Mouse (Mus musculus): ENCODE results near the gene Slc6a14.

Gene Slc6a14

DNA sequence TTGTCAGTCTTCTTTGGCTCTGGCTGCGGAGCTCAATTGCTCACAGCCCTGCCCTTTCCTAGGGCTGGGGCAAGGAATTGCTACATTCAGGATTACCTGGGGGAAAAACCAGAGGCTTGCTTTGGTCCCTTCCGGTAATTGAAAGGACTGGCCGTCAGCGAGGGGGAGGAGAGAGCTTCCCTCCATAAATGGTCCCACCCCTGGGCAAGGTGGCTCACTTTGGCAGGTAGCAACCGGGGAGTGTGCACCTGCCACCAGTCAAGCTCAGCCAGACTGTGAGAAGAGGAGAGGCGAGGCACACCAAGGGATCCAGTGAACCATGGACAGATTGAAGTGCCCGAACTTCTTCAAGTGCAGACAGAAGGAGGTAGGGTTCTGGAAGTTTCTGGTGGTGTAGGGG, at the start of gene Slc6a14:
TSS of gene Slc6a14 (plus strand) at position 68 of the 400 bp plus-strand sequence.
- no peak for DNase-seq (ENCODE audit: low spot score)

DNA sequence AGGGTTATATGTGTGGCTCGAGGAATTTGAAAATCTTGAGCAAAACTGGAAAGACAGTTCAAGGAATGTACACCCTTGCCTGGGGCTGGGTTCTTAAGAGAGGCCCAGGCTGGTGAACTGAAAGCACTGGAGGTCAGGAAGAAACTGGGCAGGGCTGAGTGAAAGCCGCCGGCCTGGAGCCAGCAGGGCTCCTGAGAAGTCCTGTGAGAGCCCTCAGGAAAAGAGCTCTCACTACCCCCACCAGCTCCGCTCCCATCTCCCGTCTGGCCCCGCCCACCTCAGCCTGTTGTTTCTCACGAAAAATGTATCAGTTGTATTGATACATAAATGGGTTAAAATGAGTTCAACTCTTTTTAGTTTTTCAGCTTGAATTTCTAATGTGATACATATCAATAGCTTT, 43.8 kb upstream of the Slc6a14 start:
- no peak for DNase-seq (ENCODE audit: low spot score)

DNA sequence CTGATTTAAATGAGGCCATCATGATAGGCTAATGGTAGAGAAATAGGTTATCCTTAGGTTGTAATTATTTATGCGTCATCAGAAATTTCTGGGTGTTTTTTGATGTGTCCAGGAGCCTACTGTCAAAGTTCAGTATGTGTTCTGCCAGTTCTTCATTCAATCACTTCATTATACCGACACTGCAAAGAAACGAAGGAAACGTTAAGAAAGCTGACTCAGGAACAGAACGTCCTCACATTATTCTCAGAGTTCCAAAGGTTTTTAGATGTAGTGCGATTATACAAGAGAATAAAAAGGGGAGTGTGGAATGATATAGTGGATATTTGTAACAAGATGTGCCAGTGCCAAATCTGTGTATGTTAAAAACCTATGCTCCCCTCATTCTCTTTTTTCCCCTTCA, 19.5 kb upstream of the Slc6a14 start:
- no peak for DNase-seq (ENCODE audit: low spot score)

DNA sequence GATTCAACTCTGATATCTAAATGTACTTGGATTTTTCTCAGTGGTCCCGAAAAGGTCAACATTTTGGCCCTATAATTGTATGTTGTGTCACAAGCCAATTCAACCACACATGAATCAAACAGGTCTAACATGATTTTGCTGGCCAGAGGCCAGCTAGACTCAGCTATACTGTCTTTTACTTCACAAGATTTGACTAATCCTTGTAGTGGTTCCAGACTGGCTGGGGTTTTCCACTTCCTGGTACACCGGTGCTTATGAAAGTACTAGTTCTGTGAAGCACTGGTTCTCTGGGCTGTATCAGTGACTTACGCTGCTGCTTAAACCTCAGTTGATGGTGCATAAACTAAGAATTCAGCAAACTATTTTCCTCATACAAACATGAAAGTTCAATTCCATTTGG, 19.0 kb upstream of the Slc6a14 start:
- DNase-seq (ENCODE audit: low spot score) = peak; percentile 5

DNA sequence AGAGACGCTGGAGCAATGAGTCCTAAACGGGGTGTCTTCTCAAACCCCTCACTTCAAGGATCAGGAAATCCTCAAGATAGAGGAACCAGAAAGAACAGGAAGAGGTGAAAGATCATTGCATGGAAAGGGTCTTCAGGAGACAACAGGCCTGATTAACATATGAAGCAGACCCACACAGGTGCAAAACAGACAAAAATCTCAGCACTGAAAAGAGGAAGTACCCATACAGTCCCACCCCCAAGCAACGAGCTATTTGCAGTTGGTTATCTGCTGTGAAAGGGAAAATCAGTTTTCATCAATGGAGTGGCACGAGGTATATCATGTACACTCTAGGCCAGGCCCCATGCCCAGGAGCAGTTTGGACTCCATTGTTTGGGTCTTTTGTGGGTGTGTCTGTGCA, 13.1 kb upstream of the Slc6a14 start:
- DNase-seq (ENCODE audit: low spot score) = no peak

DNA sequence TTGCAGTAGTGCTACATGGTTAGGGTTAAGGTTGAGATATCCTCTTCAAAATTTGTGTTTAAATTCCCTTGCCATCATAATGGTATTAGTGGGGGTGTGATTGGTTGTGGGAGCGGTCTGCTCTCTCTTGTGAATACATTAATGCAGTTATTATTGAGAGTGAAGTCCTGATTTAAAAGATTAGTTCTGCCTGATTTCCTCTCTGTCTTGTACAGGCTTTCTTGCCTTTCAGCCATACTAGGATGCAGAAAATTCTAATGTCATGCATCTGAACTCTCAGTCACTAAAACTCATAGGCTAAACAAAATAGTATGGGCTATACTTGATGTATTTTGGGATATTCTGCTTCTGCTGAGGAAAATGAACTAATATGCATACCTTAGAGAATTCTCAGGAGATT, 10.2 kb upstream of the Slc6a14 start:
- no peak for DNase-seq (ENCODE audit: low spot score)

DNA sequence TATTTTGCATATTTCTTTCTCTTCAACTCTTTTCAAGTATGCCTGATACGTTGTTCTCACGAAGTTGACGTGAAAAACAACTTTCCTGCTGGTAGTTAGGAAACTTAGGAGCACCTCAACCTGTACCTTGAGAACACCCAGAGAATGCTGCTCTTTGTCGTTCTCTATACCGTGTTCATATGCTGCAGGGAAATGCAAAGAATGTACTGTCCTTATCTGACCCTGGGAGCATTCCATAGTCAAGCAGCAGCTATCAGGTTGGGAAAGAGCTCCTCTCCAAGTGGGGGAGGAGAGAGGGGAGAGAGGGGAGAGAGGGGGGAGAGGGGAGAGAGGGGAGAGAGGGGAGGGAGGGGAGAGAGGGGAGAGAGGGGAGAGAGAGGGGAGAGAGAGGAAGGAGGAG, 597 bp downstream of the Slc6a14 start:
- no peak for DNase-seq (ENCODE audit: low spot score)

DNA sequence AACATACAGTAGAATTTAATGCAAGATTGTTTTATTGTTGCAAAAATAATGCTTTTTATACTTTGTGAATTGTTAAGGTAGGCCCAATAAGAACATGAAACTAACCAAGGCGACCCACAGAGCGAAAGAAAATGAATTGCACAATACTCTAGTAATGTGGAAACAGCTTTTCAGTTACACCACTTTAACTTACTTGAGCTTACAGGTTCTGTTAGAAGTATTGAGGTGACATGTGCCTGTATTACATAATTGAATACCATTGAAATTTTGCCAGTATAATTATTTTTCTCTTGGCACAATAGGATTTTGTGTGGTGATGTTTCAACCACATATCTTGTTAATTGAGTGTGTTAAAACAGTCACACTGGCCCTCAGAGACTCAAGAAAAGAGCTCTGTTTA, 2.2 kb downstream of the Slc6a14 start:
- DNase-seq (ENCODE audit: low spot score) = no peak

DNA sequence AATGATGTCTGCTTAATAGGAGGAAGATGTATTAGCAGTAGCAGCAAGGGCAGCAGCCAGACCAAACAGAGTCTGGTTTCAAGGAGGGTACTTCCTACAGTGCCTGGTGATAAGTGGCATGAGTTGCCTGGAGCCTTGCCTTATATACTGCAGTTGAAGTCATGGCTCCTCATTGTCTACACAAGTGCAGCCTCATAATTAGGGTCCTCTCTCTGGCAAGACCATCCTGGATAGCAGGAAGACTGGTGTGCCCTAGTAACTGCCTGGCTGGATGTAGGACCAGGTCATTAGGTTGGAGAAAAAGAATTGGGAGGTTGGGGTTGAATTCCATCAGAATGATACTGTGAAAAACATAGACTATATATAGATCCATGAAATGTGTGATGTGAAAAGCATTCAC, 30.3 kb downstream of the Slc6a14 start, which contains the start of gene Gm28269:
TSS of gene Gm28269 (minus strand) at position 101 of the 400 bp plus-strand sequence.
- no peak for DNase-seq (ENCODE audit: low spot score)

All from adipocyte (in vitro differentiated cells).